Mouse (Mus musculus) embryo, embryonic 9.5 days (tissue): ENCODE results near the gene Cdk14.

Experiments used
- DNase-seq: peaks from one replicate; pipeline ENCODE4 v3.0.0-alpha.2; 2017; ENCODE audit errors: extremely low spot score

Gene Cdk14

GRCm38 (mm10) chr5:4894988-4895387, 525.1 kb downstream of the Cdk14 start:
- no peak for DNase-seq

- no peak for DNase-seq
These were observed 526.3 kb downstream of the Cdk14 start for GRCm38 (mm10) chr5:4893852-4894207.

- DNase-seq: no peak
These were observed 526.8 kb downstream of the Cdk14 start for GRCm38 (mm10) chr5:4893206-4893851.

- DNase-seq: no peak
These were observed 527.4 kb downstream of the Cdk14 start for GRCm38 (mm10) chr5:4892734-4893133.

GRCm38 (mm10) chr5:4891862-4892704, 528.0 kb downstream of the Cdk14 start:
- no peak for DNase-seq

GRCm38 (mm10) chr5:4887069-4887468, 533.0 kb downstream of the Cdk14 start:
- DNase-seq: no peak

GRCm38 (mm10) chr5:4882841-4883240, 537.3 kb downstream of the Cdk14 start:
- no peak for DNase-seq

- no peak for DNase-seq
These were observed 539.8 kb downstream of the Cdk14 start for GRCm38 (mm10) chr5:4880331-4880730.

GRCm38 (mm10) chr5:4878934-4879333, 541.2 kb downstream of the Cdk14 start:
- DNase-seq: no peak

GRCm38 (mm10) chr5:4877638-4878037, 542.5 kb downstream of the Cdk14 start:
- no peak for DNase-seq

- peak; percentile 17 for DNase-seq
These were observed 542.9 kb downstream of the Cdk14 start for GRCm38 (mm10) chr5:4877131-4877631.

GRCm38 (mm10) chr5:4876653-4877091, 543.4 kb downstream of the Cdk14 start:
- DNase-seq: no peak

GRCm38 (mm10) chr5:4870041-4870726, 549.9 kb downstream of the Cdk14 start:
- DNase-seq: no peak

- DNase-seq: no peak
These were observed 551.5 kb downstream of the Cdk14 start for GRCm38 (mm10) chr5:4868563-4869120.

GRCm38 (mm10) chr5:4867849-4868562, 552.1 kb downstream of the Cdk14 start:
- no peak for DNase-seq

- no peak for DNase-seq
These were observed 553.2 kb downstream of the Cdk14 start for GRCm38 (mm10) chr5:4866945-4867344.

GRCm38 (mm10) chr5:4866099-4866498, 554.0 kb downstream of the Cdk14 start:
- DNase-seq: no peak

- no peak for DNase-seq
These were observed 558.5 kb downstream of the Cdk14 start for GRCm38 (mm10) chr5:4861592-4861991.

GRCm38 (mm10) chr5:4861141-4861540, 559.0 kb downstream of the Cdk14 start:
- no peak for DNase-seq

- DNase-seq: no peak
These were observed 562.0 kb downstream of the Cdk14 start for GRCm38 (mm10) chr5:4858032-4858641.

GRCm38 (mm10) chr5:4853503-4853902, 566.6 kb downstream of the Cdk14 start:
- no peak for DNase-seq
